Mouse (Mus musculus): ENCODE measurements around the gene Anln.

The Anln gene

GRCm38 (mm10) chr9:22402001-22402400 is 13.0 kb upstream of the Anln start:
- DNase-seq (ENCODE audit: low spot score) = no peak

- DNase-seq (ENCODE audit: low spot score) = no peak
Observed at GRCm38 (mm10) chr9:22399021-22399420, 10.0 kb upstream of the Anln start.

- DNase-seq (ENCODE audit: low spot score) = no peak
Observed at GRCm38 (mm10) chr9:22394725-22395124, 5.7 kb upstream of the Anln start.

GRCm38 (mm10) chr9:22390390-22390789 is 1.4 kb upstream of the Anln start:
- DNase-seq (ENCODE audit: low spot score) = no peak

GRCm38 (mm10) chr9:22389736-22390245 is 803 bp upstream of the Anln start:
- DNase-seq (ENCODE audit: low spot score) = no peak

- DNase-seq (ENCODE audit: low spot score) = no peak
Observed at GRCm38 (mm10) chr9:22388401-22388980, 497 bp downstream of the Anln start.

- no peak for DNase-seq (ENCODE audit: low spot score)
Observed at GRCm38 (mm10) chr9:22387901-22388300, 1.1 kb downstream of the Anln start.

GRCm38 (mm10) chr9:22385890-22386289 is 3.1 kb downstream of the Anln start:
- no peak for DNase-seq (ENCODE audit: low spot score)

GRCm38 (mm10) chr9:22376086-22376485 is 12.9 kb downstream of the Anln start:
- DNase-seq (ENCODE audit: low spot score) = no peak

GRCm38 (mm10) chr9:22372760-22373159 is 16.2 kb downstream of the Anln start:
- no peak for DNase-seq (ENCODE audit: low spot score)

- DNase-seq (ENCODE audit: low spot score) = peak; percentile 5
Observed at GRCm38 (mm10) chr9:22368030-22368429, 21.0 kb downstream of the Anln start.

GRCm38 (mm10) chr9:22366621-22367020 is 22.4 kb downstream of the Anln start:
- no peak for DNase-seq (ENCODE audit: low spot score)

- no peak for DNase-seq (ENCODE audit: low spot score)
Observed at GRCm38 (mm10) chr9:22366221-22366620, 22.8 kb downstream of the Anln start.

- no peak for DNase-seq (ENCODE audit: low spot score)
Observed at GRCm38 (mm10) chr9:22360916-22361315, 28.1 kb downstream of the Anln start.

GRCm38 (mm10) chr9:22355919-22356318 is 33.1 kb downstream of the Anln start:
- DNase-seq (ENCODE audit: low spot score) = no peak

- DNase-seq (ENCODE audit: low spot score) = no peak
Observed at GRCm38 (mm10) chr9:22353901-22354300, 35.1 kb downstream of the Anln start.

- no peak for DNase-seq (ENCODE audit: low spot score)
Observed at GRCm38 (mm10) chr9:22353465-22353864, 35.5 kb downstream of the Anln start.

- DNase-seq (ENCODE audit: low spot score) = no peak
Observed at GRCm38 (mm10) chr9:22340331-22340730, 48.7 kb downstream of the Anln start.

GRCm38 (mm10) chr9:22337217-22337616 is 51.8 kb downstream of the Anln start:
- DNase-seq (ENCODE audit: low spot score) = no peak

- peak; percentile 84 for DNase-seq (ENCODE audit: low spot score)
Observed at GRCm38 (mm10) chr9:22327475-22328387, 61.3 kb downstream of the Anln start.

- peak; percentile 27 for DNase-seq (ENCODE audit: low spot score)
Observed at GRCm38 (mm10) chr9:22327099-22327474, 61.9 kb downstream of the Anln start.

- DNase-seq (ENCODE audit: low spot score) = no peak
Observed at GRCm38 (mm10) chr9:22324579-22324978, 64.4 kb downstream of the Anln start.

Data from ovary, postnatal 36 days (tissue).